Mouse (Mus musculus) kidney, adult 8-10 months (tissue): ENCODE results near the gene Zfp536.
A peak's percentile ranks its signal among the peaks of the same experiment; 100 is the strongest.

Source experiments
- DNase-seq, 2 experiments: peaks; one replicate each; pipeline ENCODE4 v3.0.0; 2022

Zfp536 gene

GRCm38 (mm10) chr7:37773312-37773702, at the start of gene Zfp536:
Zfp536 (minus strand) TSS chr7:37773641.
- no peak for DNase-seq

GRCm38 (mm10) chr7:37820670-37821301, 47.3 kb upstream of the Zfp536 start:
- DNase-seq: no peak

GRCm38 (mm10) chr7:37818631-37819340, 45.3 kb upstream of the Zfp536 start:
- no peak for DNase-seq

GRCm38 (mm10) chr7:37816901-37817300, 43.5 kb upstream of the Zfp536 start:
- no peak for DNase-seq

- no peak for DNase-seq
Observed at GRCm38 (mm10) chr7:37814844-37815406, 41.5 kb upstream of the Zfp536 start.

- no peak for DNase-seq
Observed at GRCm38 (mm10) chr7:37813676-37814075, 40.2 kb upstream of the Zfp536 start.

GRCm38 (mm10) chr7:37809908-37810307, 36.5 kb upstream of the Zfp536 start:
- DNase-seq: no peak

- no peak for DNase-seq
Observed at GRCm38 (mm10) chr7:37809001-37809400, 35.6 kb upstream of the Zfp536 start.

GRCm38 (mm10) chr7:37801160-37801559, 27.7 kb upstream of the Zfp536 start:
- DNase-seq: no peak

GRCm38 (mm10) chr7:37788721-37789120, 15.3 kb upstream of the Zfp536 start:
- DNase-seq: no peak

GRCm38 (mm10) chr7:37775502-37775901, 2.1 kb upstream of the Zfp536 start:
- peak; percentile 4 to 39 for DNase-seq

- no peak for DNase-seq
Observed at GRCm38 (mm10) chr7:37774463-37774970, 1.1 kb upstream of the Zfp536 start.

GRCm38 (mm10) chr7:37773906-37774305, 465 bp upstream of the Zfp536 start:
- no peak for DNase-seq

- DNase-seq: no peak
Observed at GRCm38 (mm10) chr7:37772376-37773311, 797 bp downstream of the Zfp536 start.

- DNase-seq: no peak
Observed at GRCm38 (mm10) chr7:37771491-37772375, 1.7 kb downstream of the Zfp536 start.

- DNase-seq: peak; percentile 9 to 34
Observed at GRCm38 (mm10) chr7:37770400-37771050, 2.9 kb downstream of the Zfp536 start.

GRCm38 (mm10) chr7:37769526-37770399, 3.7 kb downstream of the Zfp536 start:
- no peak for DNase-seq

GRCm38 (mm10) chr7:37769004-37769403, 4.4 kb downstream of the Zfp536 start:
- no peak for DNase-seq

- DNase-seq: no peak
Observed at GRCm38 (mm10) chr7:37768310-37768940, 5.0 kb downstream of the Zfp536 start.

- no peak for DNase-seq
Observed at GRCm38 (mm10) chr7:37758886-37759285, 14.6 kb downstream of the Zfp536 start.
